Mouse (Mus musculus): ENCODE results near the gene Spon1.

GRCm38 (mm10) chr7:113893944-113894662 is 128.3 kb downstream of the Spon1 start:
- TF ChIP-seq POLR2A (IDR thresholded peaks at IDR 0.05; ENCODE audit: insufficient read depth, low read length) (no peak), EP300 (IDR thresholded peaks at IDR 0.05; ENCODE audit: insufficient read depth, low read depth, low read length) (no peak)

Measured in ES-Bruce4 (cell line).